In the genomic region with DNA sequence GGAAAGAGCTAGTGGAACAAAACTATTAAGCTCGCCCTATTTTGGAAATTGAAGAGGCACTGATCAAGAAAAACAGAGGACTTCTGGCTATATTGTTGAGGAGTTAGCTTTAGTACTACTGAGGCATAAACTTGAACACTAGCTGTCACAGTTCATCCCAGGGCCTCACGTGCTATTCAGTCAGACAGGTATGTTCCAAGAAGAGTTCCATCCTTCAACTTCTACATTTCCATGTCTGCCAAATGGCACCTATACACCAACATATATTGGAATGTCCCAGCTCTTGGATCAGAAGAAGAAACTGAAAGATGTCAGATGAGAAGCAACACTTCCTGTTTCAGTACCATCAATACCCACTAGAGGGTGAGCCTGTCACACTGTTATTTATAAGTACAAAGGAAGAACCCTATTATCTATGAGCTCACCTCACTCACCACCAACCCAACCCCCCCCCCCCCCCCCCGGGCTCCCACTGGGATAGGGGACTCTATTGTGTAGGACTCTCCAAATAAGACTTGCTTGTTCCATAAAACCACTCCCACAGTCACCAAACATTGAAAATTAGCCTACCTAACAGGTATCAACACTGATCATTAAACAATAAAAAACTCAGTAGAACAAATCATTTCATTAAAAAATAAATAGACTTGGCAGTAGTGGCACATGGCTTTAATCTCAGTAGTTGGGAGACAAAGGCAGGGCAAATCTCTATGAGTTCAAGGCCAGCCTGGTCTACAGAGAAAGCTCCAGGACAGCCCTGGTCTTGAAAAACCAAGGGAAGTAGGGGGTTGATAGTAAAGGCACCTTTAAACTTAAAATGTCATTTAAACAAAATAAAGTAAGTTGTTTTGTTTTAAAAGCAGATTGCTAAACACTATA, we compare ENCODE assay signal across 9 mouse cellular contexts. TPM values are rescaled to one million over a fixed set of nuclear protein-coding genes. Genes with fewer than 3 reads are reported as not detected.
DNase-seq lines count a peak whose midpoint lies in the region; ATAC-seq and TF ChIP-seq lines count a peak whose summit lies in the region.
"Had no signal": no experiment of that assay in that cellular context is flagged by ENCODE, and none has a peak within 500 bp of the region (broad histone marks: within the 10 kb centered on the region; RNA-seq: fewer than 3 reads in every experiment).

No protein-coding gene starts in this region.

- no peaks in the 10 kb centered on the region; the same call in none of the 2 replicates for H3K79me2 ChIP-seq in heart, adult 2 months (replicated peaks; ENCODE audit: control insufficient read depth, insufficient read depth, low read length)

- H3K27ac ChIP-seq in heart, adult 2 months: peak overlapping the region; percentile 24
- H3K27ac ChIP-seq in midbrain, embryonic 12.5 days (replicated peaks): no peak overlapping the region

- TF ChIP-seq EP300 in heart, adult 2 months (IDR thresholded peaks at IDR 0.05; ENCODE audit: insufficient read depth, low read depth, low read length): no peak

- no peak overlapping the region for H3K4me3 ChIP-seq in heart, adult 2 months
- no peak overlapping the region for H3K4me3 ChIP-seq in midbrain, embryonic 12.5 days

- peak; percentile 87 for TF ChIP-seq CTCF in heart, adult 2 months (IDR thresholded peaks at IDR 0.05)

- ATAC-seq in midbrain, embryonic 12.5 days (ENCODE audit: low FRiP score, low read depth): peak; percentile 88

- intact Hi-C loops in heart, adult 2 months (cut with DNase I): loop anchor here (1.0 kb wide), 2 partner anchors 34 to 42 kb away; no protein-coding TSS in a partner anchor
- intact Hi-C loops in gastrocnemius, postnatal 14 days (cut with DNase I; ENCODE audit: low total_unique reads): loop anchor here (5.0 kb wide), 1 partner anchor 49 kb away; no protein-coding TSS in a partner anchor

- no peaks in the 10 kb centered on the region for H3K27me3 ChIP-seq in heart, adult 2 months (ENCODE audit: control insufficient read depth, insufficient read depth, low read length)
- H3K27me3 ChIP-seq in midbrain, embryonic 12.5 days: no peaks in the 10 kb centered on the region

- no peaks in the 10 kb centered on the region for H3K9me3 ChIP-seq in midbrain, embryonic 12.5 days

- H3K4me2 ChIP-seq in midbrain, embryonic 12.5 days (replicated peaks): no peak overlapping the region

- no peak overlapping the region for H3K9ac ChIP-seq in heart, adult 2 months (ENCODE audit: low read depth, low read length)
- H3K9ac ChIP-seq in midbrain, embryonic 12.5 days (replicated peaks): no peak overlapping the region

- WGBS in heart, adult 2 months: 47% methylated on average over 3 of the region's 3 CpGs
- WGBS in midbrain, embryonic 12.5 days: 77% methylated on average over 3 of the region's 3 CpGs

- TF ChIP-seq POLR2A in heart, adult 2 months (IDR thresholded peaks at IDR 0.05; ENCODE audit: insufficient read depth, low read depth, low read length): no peak

- peaks cover 61% of the 10 kb centered on the region for H3K36me3 ChIP-seq in heart, adult 2 months (ENCODE audit: control insufficient read depth, insufficient read depth, low read length)
- peaks cover 62% of the 10 kb centered on the region for H3K36me3 ChIP-seq in midbrain, embryonic 12.5 days

- peak; percentile 90 for DNase-seq in 3T3-L1 (ENCODE audit: low read depth, low spot score)
- peak; percentile 64 to 73 for DNase-seq in B cell, adult 2 months
- peak; percentile 24 for DNase-seq in cerebellum, adult 11 months
- DNase-seq in heart, adult 2 months: no peak
- DNase-seq in kidney, postnatal 10 days: peak; percentile 62
- DNase-seq in thymus, postnatal 25 days: peak; percentile 15
- no peak for DNase-seq in gastrocnemius, postnatal 14 days

- H3K4me1 ChIP-seq in heart, adult 2 months (ENCODE audit: control insufficient read depth, insufficient read depth, low read length): peaks cover 5% of the 10 kb centered on the region
- no peaks in the 10 kb centered on the region for H3K4me1 ChIP-seq in midbrain, embryonic 12.5 days

RNA-seq across cellular contexts. Expression of a gene that starts 32.7 kb away (rescaled TPM):
- 10 to 100 TPM; 53.4 to 61.4 TPM for total RNA-seq in heart, adult 2 months (2021)
- 26.5 and 54.5 TPM in 2 replicates for polyA plus RNA-seq in heart, adult 2 months (2012; rRNA removed)
- polyA plus RNA-seq in midbrain, embryonic 12.5 days (2016; fragmentation: Nextera tagmentation; extraction: Ambion mirVana): 47.4 and 47.7 TPM in 2 replicates
- total RNA-seq in gastrocnemius, postnatal 14 days (2021): 10 to 100 TPM; 46.4 to 49.7 TPM

RNA-seq across cellular contexts. Expression of a gene that starts 41.0 kb away (rescaled TPM):
- not detected for total RNA-seq in heart, adult 2 months (2021)
- polyA plus RNA-seq in heart, adult 2 months (2012; rRNA removed): not detected in 2 replicates
- polyA plus RNA-seq in midbrain, embryonic 12.5 days (2016; fragmentation: Nextera tagmentation; extraction: Ambion mirVana): 0.26 and 0.31 TPM in 2 replicates
- not detected for total RNA-seq in gastrocnemius, postnatal 14 days (2021)
- polyA plus RNA-seq: frontal cortex, adult 2 months had no signal

RNA-seq across cellular contexts. Expression of a gene that starts 52.7 kb away (rescaled TPM):
- total RNA-seq in heart, adult 2 months (2021): 10 to 100 TPM; 21.8 to 28.0 TPM
- polyA plus RNA-seq in heart, adult 2 months (2012; rRNA removed): 18.0 and 19.6 TPM in 2 replicates
- polyA plus RNA-seq in midbrain, embryonic 12.5 days (2016; fragmentation: Nextera tagmentation; extraction: Ambion mirVana): 367 and 374 TPM in 2 replicates
- 10 to 100 TPM; 13.3 to 15.6 TPM for total RNA-seq in gastrocnemius, postnatal 14 days (2021)

RNA-seq across cellular contexts. Expression of a gene that starts 60.0 kb away (rescaled TPM):
- total RNA-seq in heart, adult 2 months (2021): 1 to 10 TPM; 5.8 to 5.9 TPM
- polyA plus RNA-seq in heart, adult 2 months (2012; rRNA removed): not detected in 2 replicates
- not detected in 2 replicates for polyA plus RNA-seq in midbrain, embryonic 12.5 days (2016; fragmentation: Nextera tagmentation; extraction: Ambion mirVana)
- total RNA-seq in gastrocnemius, postnatal 14 days (2021): not detected
- polyA plus RNA-seq: frontal cortex, adult 2 months had no signal

Comparison
In these comparisons a context has a peak if more than half of its experiments do, and no peak if none do; other contexts are left out.
1. DNase-seq: peak in 3T3-L1 (single experiment), B cell, adult 2 months (2 of 2), cerebellum, adult 11 months (single experiment), kidney, postnatal 10 days (single experiment) and thymus, postnatal 25 days (single experiment); none in heart, adult 2 months (0 of 2) and gastrocnemius, postnatal 14 days (single experiment).